Mouse (Mus musculus) olfactory bulb, adult 2 months (tissue): ENCODE measurements around the gene Slc9a6.

Source experiments
- CTCF ChIP-seq: fragments of 200-500 bp; IDR thresholded peaks from 2 replicates; pipeline ENCODE4 v1.5.1; 2012; ENCODE audit warnings: low read depth, mild to moderate bottlenecking, low read length, moderate library complexity; ENCODE audit not compliant: insufficient read depth
- POLR2A ChIP-seq: fragments of 200-500 bp; IDR thresholded peaks from 2 replicates; pipeline ENCODE4 v1.6.1; 2012; ENCODE audit warnings: mild to moderate bottlenecking, low read depth, low read length, moderate library complexity; ENCODE audit not compliant: insufficient read depth

- TF ChIP-seq CTCF (no peak), POLR2A (no peak)
These were observed 26.6 kb downstream of the Slc9a6 start for GRCm38 (mm10) chrX:56636185-56636584.
